Mouse (Mus musculus) induced T-regulatory cell, adult 2 months (primary cell): ENCODE results near the gene Vtn.
A peak's percentile ranks its signal among the peaks of the same experiment; 100 is the strongest.

Experiments
- DNase-seq: peaks from one replicate; pipeline ENCODE4 v3.0.0-alpha.2; 2012; ENCODE audit warnings: low read depth

Gene Vtn

DNA sequence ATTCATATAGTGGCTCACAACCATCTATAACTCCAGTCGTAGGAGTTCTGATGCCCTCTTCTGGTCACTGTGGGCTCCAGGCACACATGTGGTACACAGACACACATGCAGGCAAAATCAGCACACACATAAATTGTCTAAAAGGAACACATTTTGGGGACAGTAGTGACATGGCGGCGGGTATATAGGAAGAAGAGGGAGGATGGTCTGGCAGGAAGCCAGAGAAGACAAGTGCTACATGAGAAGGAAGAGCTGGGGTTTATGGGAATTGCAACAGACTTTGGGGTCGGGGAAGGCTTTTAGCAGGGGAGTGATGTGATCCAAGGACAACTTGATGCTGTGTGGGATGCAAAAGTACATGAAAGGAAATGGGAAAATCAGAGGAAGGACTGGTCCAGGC lies 35.6 kb downstream of the Vtn start:
- no peak for DNase-seq

DNA sequence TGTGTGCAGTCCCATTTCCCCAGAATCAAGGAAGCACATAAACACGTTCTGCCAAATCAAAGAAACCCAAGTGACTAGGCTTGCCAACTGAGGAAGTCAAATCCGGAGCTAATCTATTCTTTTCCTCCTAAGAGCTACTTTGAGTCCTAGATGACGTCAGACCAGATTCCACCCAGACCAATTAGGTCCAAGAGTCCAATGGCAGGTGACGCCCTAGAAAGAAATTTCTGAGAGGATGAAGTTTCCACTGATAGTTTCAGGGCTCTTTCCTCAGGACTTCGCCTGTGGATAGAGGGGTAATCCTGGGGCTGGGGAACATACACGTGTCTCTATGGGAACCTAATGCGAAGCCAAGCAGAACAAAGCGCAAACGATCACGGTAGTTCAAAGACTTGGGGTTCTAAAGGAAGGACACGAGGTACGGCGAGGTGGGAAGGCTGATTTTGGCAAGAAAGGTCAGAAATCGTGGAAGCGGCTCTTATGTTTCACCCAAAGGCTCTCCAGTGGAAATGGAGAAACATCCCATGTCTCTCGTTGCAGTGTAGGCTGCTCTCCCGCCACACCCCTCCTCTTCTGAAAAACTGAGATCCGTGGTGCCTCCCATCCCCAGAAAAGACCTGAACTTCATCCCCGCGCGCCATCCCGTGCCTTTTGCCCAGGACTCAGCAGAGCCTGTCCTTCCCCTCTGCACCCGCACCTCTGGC lies 36.6 kb downstream of the Vtn start:
- peak; percentile 79 for DNase-seq

DNA sequence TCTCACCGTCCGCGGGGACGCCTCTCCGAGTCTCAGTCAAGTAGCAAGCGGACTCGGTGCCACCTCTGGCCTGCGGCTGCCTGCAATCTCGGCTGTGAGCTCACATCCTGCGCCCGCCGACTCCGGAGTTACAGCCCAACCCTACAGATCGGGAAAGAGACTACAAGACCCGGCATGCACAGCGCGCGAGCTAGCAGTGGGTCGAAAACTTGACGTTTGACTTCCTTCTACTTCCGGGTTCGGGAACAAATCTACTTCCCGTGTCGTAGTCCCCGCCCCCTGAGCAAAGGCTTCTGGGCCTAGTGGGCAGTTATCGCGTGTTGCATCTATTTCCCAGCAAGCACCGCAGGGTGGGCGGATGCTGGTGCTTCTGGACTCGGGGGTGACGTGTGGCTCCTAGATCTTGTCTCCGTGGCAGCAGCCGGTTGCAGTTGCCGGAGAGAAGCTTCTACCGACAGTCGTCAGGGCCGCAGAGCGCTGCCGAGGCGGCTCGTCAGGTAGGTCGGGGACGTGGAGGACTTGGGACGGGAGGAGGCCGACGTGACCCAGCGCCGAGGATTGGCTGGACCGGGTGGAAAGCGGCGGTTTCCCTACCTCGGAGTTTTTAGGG lies 37.3 kb downstream of the Vtn start, which contains the start of the genes Tnfaip1 and Ift20:
TSS of gene Tnfaip1 (minus strand) at position 253 of the 610 bp plus-strand sequence.
TSS of gene Ift20 (plus strand) at position 282 of the 610 bp plus-strand sequence.
- peak; percentile 99 for DNase-seq

DNA sequence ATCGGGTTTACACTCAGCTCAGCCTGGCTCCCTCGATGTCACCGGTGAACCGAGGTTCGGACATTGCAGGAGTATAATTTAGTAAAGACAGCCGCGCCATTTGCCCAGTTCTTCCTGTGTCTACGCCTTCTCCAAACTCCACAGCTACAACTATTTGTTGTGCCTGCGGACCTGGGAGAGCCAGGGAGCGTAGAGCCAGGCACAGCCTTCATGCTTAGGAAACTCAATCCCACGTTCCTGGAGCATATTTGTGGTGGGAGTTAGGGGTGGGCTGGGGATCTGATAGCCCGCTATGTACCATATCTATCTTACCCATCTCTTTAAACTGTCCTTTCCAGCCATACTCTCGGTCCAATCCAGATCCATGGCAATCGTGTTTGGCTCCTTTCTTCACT lies 37.8 kb downstream of the Vtn start:
- no peak for DNase-seq

DNA sequence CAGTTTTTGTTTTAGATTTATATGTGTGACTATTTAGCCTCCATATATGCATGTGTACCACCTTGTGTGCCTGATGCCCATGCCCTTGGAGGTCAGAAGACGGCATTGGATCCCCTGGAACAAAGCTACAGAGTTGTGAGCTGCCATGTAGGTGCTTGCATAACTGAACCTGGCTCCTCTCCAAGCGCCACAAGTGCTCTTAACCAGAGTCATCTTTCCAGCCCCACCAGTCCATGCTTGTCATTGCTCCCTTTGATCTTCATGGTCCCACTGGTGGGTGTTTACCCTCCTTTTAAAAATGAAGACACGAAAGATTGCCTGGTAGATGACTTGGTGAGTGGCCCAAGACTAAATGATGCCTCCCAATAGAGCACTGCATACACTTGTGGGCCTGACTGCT lies 41.5 kb downstream of the Vtn start:
- DNase-seq = no peak

- no peak for DNase-seq
These were observed 45.7 kb downstream of the Vtn start for GRCm38 (mm10) chr11:78544449-78545111.

DNA sequence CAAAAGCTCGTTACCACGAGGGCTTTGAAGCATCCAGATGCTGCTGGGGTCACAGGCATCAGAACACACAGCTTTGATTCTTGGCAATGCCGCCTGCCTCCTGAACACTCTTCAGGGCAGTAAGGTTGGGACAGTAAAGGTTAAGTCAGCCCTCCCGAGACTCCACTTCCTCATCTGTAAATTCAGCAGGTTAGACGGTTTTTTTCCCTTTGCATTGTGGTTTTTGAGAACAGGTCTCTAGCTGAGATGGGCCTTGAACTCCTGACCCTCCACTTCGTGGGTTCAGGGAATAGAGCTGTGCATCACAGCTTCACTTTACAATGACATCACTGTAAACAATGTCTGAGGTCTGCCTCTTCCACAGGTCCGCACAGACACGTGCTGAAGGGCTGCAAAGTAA lies 46.3 kb downstream of the Vtn start:
- no peak for DNase-seq

DNA sequence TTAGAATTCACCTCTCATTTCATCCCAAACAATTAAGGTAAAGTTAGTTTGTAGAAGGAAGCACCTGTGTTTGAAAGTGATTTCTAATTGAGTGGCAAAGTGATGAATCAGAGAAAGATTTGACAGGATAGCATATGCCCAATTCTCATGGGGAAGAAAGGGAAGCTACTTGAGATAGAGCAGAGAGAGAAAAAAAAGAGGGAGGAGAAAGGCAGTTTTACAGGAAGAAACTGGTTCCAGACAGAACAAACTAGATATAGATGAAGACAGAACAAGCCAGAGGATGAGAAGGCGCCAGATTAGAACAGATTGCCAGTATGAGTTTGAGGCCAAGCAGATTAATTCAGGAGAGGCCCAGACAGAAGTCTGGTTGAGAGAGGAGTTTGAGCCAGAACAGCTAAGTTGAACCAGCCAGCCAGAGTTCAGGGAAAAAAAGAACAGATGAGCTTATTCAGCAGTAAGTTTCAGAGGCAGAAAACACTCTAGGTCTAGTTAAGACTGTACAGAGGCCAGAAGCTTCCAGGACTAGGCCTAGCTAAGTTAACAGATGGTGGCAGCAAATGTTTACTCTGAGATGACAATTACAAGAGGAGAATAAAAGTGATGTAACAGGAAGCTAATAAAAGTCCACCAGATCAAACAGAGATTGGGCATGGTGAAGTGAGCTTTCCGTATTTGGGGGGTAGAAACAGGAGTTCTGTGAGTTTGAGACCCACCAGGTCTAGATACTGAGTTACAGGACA lies 49.0 kb downstream of the Vtn start:
- DNase-seq = no peak

GRCm38 (mm10) chr11:78549491-78549987 lies 50.6 kb downstream of the Vtn start:
- DNase-seq = peak; percentile 51

- peak; percentile 97 for DNase-seq
These were observed 51.5 kb downstream of the Vtn start, which contains the start of gene Tmem97 for GRCm38 (mm10) chr11:78550168-78551058. Gene Tmem97, minus strand, starts transcription at chr11:78550777.

GRCm38 (mm10) chr11:78551059-78551398 lies 52.1 kb downstream of the Vtn start:
- DNase-seq = no peak
